Mouse (Mus musculus) MEL (cell line): ENCODE results near the gene Mypn. TPM values are rescaled to one million over a fixed set of nuclear protein-coding genes. Genes with fewer than 3 reads are reported as not detected.

Source experiments
- DNase-seq: peaks from one replicate; pipeline ENCODE4 v3.0.0; 2011; ENCODE audit warnings: low read depth, low spot score
- H3K27ac ChIP-seq: 2 replicates; pipeline ENCODE4 v1.5.1; 2012; ENCODE audit warnings: low read depth, mild to moderate bottlenecking, control low read depth, low read length, moderate library complexity; ENCODE audit not compliant: control insufficient read depth
- H3K27me3 ChIP-seq, 2 experiments: fragments of 150-350 bp in 1 of 2; sonication (generic) in 1 of 2; 2 replicates each; pipeline ENCODE4 v1.6.1; 2012; ENCODE audit warnings: low read length in 2 of 2, mild to moderate bottlenecking in 2 of 2, improper control_type of control experiment in 1 of 2, moderate library complexity in 1 of 2; ENCODE audit not compliant: insufficient read depth in 2 of 2, control insufficient read depth in 1 of 2
- H3K36me3 ChIP-seq, 2 experiments: 2 replicates each; pipeline ENCODE4 v1.6.1; 2012 to 2014; ENCODE audit warnings: low read length in 2 of 2, improper control_type of control experiment in 1 of 2, inconsistent platforms in 1 of 2, mild to moderate bottlenecking in 1 of 2; ENCODE audit not compliant: insufficient read depth in 2 of 2, control insufficient read depth in 1 of 2
- H3K4me1 ChIP-seq, 2 experiments: fragments of 150-350 bp in 1 of 2; sonication (generic) in 1 of 2; 2 replicates each; pipeline ENCODE4 v1.6.1; 2012; ENCODE audit warnings: low read length in 2 of 2, improper control_type of control experiment in 1 of 2, mild to moderate bottlenecking in 1 of 2; ENCODE audit not compliant: insufficient read depth in 2 of 2, control insufficient read depth in 1 of 2
- H3K4me3 ChIP-seq, 2 experiments: fragments of 150-350 bp in 1 of 2; sonication (generic) in 1 of 2; 2 replicates each; pipeline ENCODE4 v1.5.1; 2012; ENCODE audit warnings: low read depth in 2 of 2, low read length in 2 of 2, mild to moderate bottlenecking in 2 of 2, moderate library complexity in 2 of 2, control low read depth in 1 of 2, improper control_type of control experiment in 1 of 2; ENCODE audit not compliant: control insufficient read depth in 1 of 2, insufficient read depth in 1 of 2
- H3K79me2 ChIP-seq: 2 replicates; pipeline ENCODE4 v1.6.1; 2012; ENCODE audit warnings: mild to moderate bottlenecking, low read length, moderate library complexity; ENCODE audit not compliant: control insufficient read depth, poor library complexity, insufficient read depth
- H3K9ac ChIP-seq: 2 replicates; pipeline ENCODE4 v1.6.1; 2012; ENCODE audit warnings: low read depth, mild to moderate bottlenecking, control low read depth, low read length, moderate library complexity; ENCODE audit not compliant: control insufficient read depth, poor library complexity, severe bottlenecking
- H3K9me3 ChIP-seq: fragments of 150-350 bp; sonication (generic); replicated peaks from 2 replicates; pipeline ENCODE4 v1.6.1; 2012; ENCODE audit warnings: mild to moderate bottlenecking, low read length, improper control_type of control experiment, moderate library complexity; ENCODE audit not compliant: insufficient read depth
- CHD1 ChIP-seq: IDR thresholded peaks from 2 replicates; pipeline ENCODE4 v1.6.1; 2012; ENCODE audit warnings: low read depth, mild to moderate bottlenecking, inconsistent platforms, low read length, improper control_type of control experiment
- CHD2 ChIP-seq: IDR thresholded peaks from 2 replicates; pipeline ENCODE4 v1.6.1; 2011; ENCODE audit warnings: low read length, improper control_type of control experiment
- CTCF ChIP-seq, 3 experiments: IDR thresholded peaks in 2 of 3; conservative IDR thresholded peaks in 1 of 3; 2 replicates each; pipeline ENCODE4 v1.5.1; 2011 to 2012; ENCODE audit warnings: low read length in 3 of 3, low read depth in 2 of 3, mild to moderate bottlenecking in 2 of 3, improper control_type of control experiment in 1 of 3, inconsistent platforms in 1 of 3, mixed read lengths in 1 of 3, moderate library complexity in 1 of 3; ENCODE audit not compliant: control insufficient read depth in 1 of 3, insufficient read depth in 1 of 3, poor library complexity in 1 of 3, severe bottlenecking in 1 of 3
- E2F4 ChIP-seq: IDR thresholded peaks from 2 replicates; pipeline ENCODE4 v1.6.1; 2011; ENCODE audit warnings: low read depth, low read length, improper control_type of control experiment, borderline replicate concordance
- GATA1 ChIP-seq: IDR thresholded peaks from 2 replicates; pipeline ENCODE4 v1.6.1; 2011; ENCODE audit warnings: low read depth, low read length, improper control_type of control experiment
- MAFK ChIP-seq: IDR thresholded peaks from 2 replicates; pipeline ENCODE4 v1.6.1; 2011; ENCODE audit warnings: low read depth, mild to moderate bottlenecking, low read length, improper control_type of control experiment, borderline replicate concordance
- MAZ ChIP-seq: IDR thresholded peaks from 2 replicates; pipeline ENCODE4 v1.6.1; 2012; ENCODE audit warnings: low read depth, mild to moderate bottlenecking, inconsistent platforms, low read length, improper control_type of control experiment
- MEF2A ChIP-seq: IDR thresholded peaks from 2 replicates; pipeline ENCODE4 v1.6.1; 2014; ENCODE audit warnings: low read depth, mild to moderate bottlenecking, inconsistent platforms, low read length, improper control_type of control experiment; ENCODE audit not compliant: poor library complexity, insufficient replicate concordance, severe bottlenecking; ENCODE audit errors: extremely low read depth
- MYB ChIP-seq: IDR thresholded peaks from 2 replicates; pipeline ENCODE4 v1.6.1; 2011; ENCODE audit warnings: mild to moderate bottlenecking, low read depth, low read length, improper control_type of control experiment
- NELFE ChIP-seq: IDR thresholded peaks from 2 replicates; pipeline ENCODE4 v1.6.1; 2011; ENCODE audit warnings: low read depth, low read length, improper control_type of control experiment
- NRF1 ChIP-seq: IDR thresholded peaks from 2 replicates; pipeline ENCODE4 v1.6.1; 2014; ENCODE audit warnings: low read depth, mild to moderate bottlenecking, inconsistent platforms, low read length, improper control_type of control experiment, moderate library complexity; ENCODE audit not compliant: poor library complexity, insufficient read depth, severe bottlenecking
- POLR2A ChIP-seq, 2 experiments: IDR thresholded peaks; 2 replicates each; pipeline ENCODE4 v1.6.1; 2011 to 2012; ENCODE audit warnings: low read length in 2 of 2, mild to moderate bottlenecking in 2 of 2, control low read depth in 1 of 2, improper control_type of control experiment in 1 of 2, low read depth in 1 of 2, moderate library complexity in 1 of 2; ENCODE audit not compliant: control insufficient read depth in 1 of 2, insufficient read depth in 1 of 2, poor library complexity in 1 of 2
- RAD21 ChIP-seq: IDR thresholded peaks from 2 replicates; pipeline ENCODE4 v1.6.1; 2011; ENCODE audit warnings: mild to moderate bottlenecking, low read depth, low read length, improper control_type of control experiment
- TBP ChIP-seq: IDR thresholded peaks from 2 replicates; pipeline ENCODE4 v1.8.0; 2011; ENCODE audit warnings: low read depth, low read length, improper control_type of control experiment
- USF1 ChIP-seq: IDR thresholded peaks from 2 replicates; pipeline ENCODE4 v1.6.1; 2014; ENCODE audit warnings: low read depth, mild to moderate bottlenecking, inconsistent platforms, low read length, improper control_type of control experiment, moderate library complexity
- USF2 ChIP-seq, 2 experiments: IDR thresholded peaks; 2 replicates each; pipeline ENCODE4 v1.6.1; 2011 to 2012; ENCODE audit warnings: improper control_type of control experiment in 2 of 2, low read length in 2 of 2, borderline replicate concordance in 1 of 2, inconsistent platforms in 1 of 2, low read depth in 1 of 2, mild to moderate bottlenecking in 1 of 2; ENCODE audit not compliant: insufficient read depth in 1 of 2
- ZKSCAN1 ChIP-seq: IDR thresholded peaks from 2 replicates; pipeline ENCODE4 v1.6.1; 2012; ENCODE audit warnings: low read depth, mild to moderate bottlenecking, inconsistent platforms, low read length, improper control_type of control experiment, moderate library complexity
- ZNF384 ChIP-seq: IDR thresholded peaks from 2 replicates; pipeline ENCODE4 v1.6.1; 2012; ENCODE audit warnings: low read depth, mild to moderate bottlenecking, inconsistent platforms, low read length, improper control_type of control experiment
- polyA plus RNA-seq, 2 experiments: library from polyadenylated mRNA; stranded (reverse) in 1 of 2; unstranded in 1 of 2; fragments of >175 nt in 1 of 2; fragments of >200 nt in 1 of 2; gene quantifications; 2 replicates each; pipeline versions ENCODE4 v1.2.1 to v1.2.4; 2012; ENCODE audit warnings: low replicate concordance in 2 of 2, low read depth in 1 of 2; ENCODE audit not compliant: insufficient read length in 2 of 2, insufficient read depth in 1 of 2, missing spikeins in 1 of 2
- total RNA-seq: library from RNA; depleted of rRNA; stranded (reverse); fragments of 300-350 nt; gene quantifications from 2 replicates; pipeline ENCODE4 v1.2.3, GENCODE M21; 2012

Gene Mypn
- total and polyA plus RNA-seq, 3 experiments: not detected

- no peaks in the 10 kb centered on the region for H3K79me2 ChIP-seq
- no peaks in the 10 kb centered on the region for H3K4me1 ChIP-seq
- no peak for TF ChIP-seq MAFK
- TF ChIP-seq CHD2: no peak
- peak in 1 of 3 experiments; percentile 18; a peak in 2 of 6 replicates for TF ChIP-seq CTCF (IDR thresholded peaks at IDR 0.05 in 2 of 3, conservative IDR thresholded peaks at IDR 0.05 in 1 of 3; ENCODE audit: control insufficient read depth in 1 of 3, insufficient read depth in 1 of 3, low read depth in 2 of 3, low read length in 3 of 3, poor library complexity in 1 of 3, severe bottlenecking in 1 of 3)
- no peak for TF ChIP-seq MEF2A
- no peak for TF ChIP-seq ZNF384
- TF ChIP-seq RAD21: peak; percentile 19
- TF ChIP-seq USF1: no peak
- TF ChIP-seq GATA1: no peak
- no peak overlapping the region for H3K9ac ChIP-seq
- H3K36me3 ChIP-seq: no peaks in the 10 kb centered on the region
- no peaks in the 10 kb centered on the region; a peak in 2 of 4 replicates for H3K27me3 ChIP-seq
- H3K9me3 ChIP-seq: no peaks in the 10 kb centered on the region
- H3K27ac ChIP-seq: no peak overlapping the region
- H3K4me3 ChIP-seq: no peak overlapping the region
- no peak for DNase-seq
These were observed 51.4 kb downstream of the Mypn start for GRCm38 (mm10) chr10:63152358-63152757.

GRCm38 (mm10) chr10:63142660-63143059, 61.1 kb downstream of the Mypn start:
- Histone ChIP-seq H3K27me3 (no peaks in the 10 kb centered on the region), H3K27ac (no peak overlapping the region), H3K4me1 (no peaks in the 10 kb centered on the region; a peak in 2 of 4 replicates), H3K79me2 (no peaks in the 10 kb centered on the region), H3K36me3 (no peaks in the 10 kb centered on the region)
- no peak for DNase-seq
- TF ChIP-seq USF1 (no peak), CTCF (IDR thresholded peaks at IDR 0.05 in 2 of 3, conservative IDR thresholded peaks at IDR 0.05 in 1 of 3; ENCODE audit: control insufficient read depth in 1 of 3, insufficient read depth in 1 of 3, low read depth in 2 of 3, low read length in 3 of 3, poor library complexity in 1 of 3, severe bottlenecking in 1 of 3) (no peak), MYB (no peak), POLR2A (IDR thresholded peaks at IDR 0.05; ENCODE audit: control insufficient read depth in 1 of 2, insufficient read depth in 1 of 2, low read depth in 1 of 2, low read length in 2 of 2, poor library complexity in 1 of 2) (no peak)
- TF ChIP-seq, all 39 proteins: peak for 0
- Histone ChIP-seq H3K4me3 (no peak overlapping the region), H3K9ac (no peak overlapping the region), H3K9me3 (no peaks in the 10 kb centered on the region)

DNA sequence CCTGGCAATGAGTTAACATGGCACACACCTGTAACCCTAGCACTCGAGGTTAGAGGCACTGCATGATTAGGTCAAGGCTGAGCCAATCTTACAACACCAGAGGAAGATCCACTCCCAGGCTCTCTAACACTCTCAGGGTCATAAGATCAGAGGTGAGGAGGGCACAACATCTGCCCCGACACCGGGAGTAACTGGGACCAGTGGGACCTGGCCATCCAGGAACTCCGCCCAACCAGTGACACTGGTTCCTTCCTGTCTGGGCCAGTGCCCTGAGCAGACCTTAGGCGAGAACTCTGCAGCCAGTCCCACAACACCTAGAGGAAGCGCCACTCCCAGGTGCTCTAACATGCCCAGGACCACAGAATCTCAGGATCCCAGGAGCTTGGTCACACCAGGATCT, 67.3 kb downstream of the Mypn start:
- no peak for TF ChIP-seq TBP
- no peak for TF ChIP-seq E2F4
- no peak for TF ChIP-seq USF2 (IDR thresholded peaks at IDR 0.05; ENCODE audit: borderline replicate concordance in 1 of 2, insufficient read depth in 1 of 2, low read depth in 1 of 2, low read length in 2 of 2)
- no peak for TF ChIP-seq USF1
- TF ChIP-seq MAZ: no peak
- no peak for TF ChIP-seq NRF1
- no peak for TF ChIP-seq CHD1
- TF ChIP-seq NELFE: no peak
- TF ChIP-seq ZKSCAN1: no peak
- TF ChIP-seq GATA1: no peak
- Histone ChIP-seq H3K9me3 (no peaks in the 10 kb centered on the region), H3K27me3 (peaks cover 0 to 1% of the 10 kb centered on the region in 2 experiments; a peak in 1 of 4 replicates), H3K27ac (no peak overlapping the region), H3K4me1 (no peaks in the 10 kb centered on the region), H3K4me3 (no peak overlapping the region), H3K9ac (no peak overlapping the region), H3K36me3 (no peaks in the 10 kb centered on the region), H3K79me2 (no peaks in the 10 kb centered on the region)
- no peak for DNase-seq
